Mouse (Mus musculus) embryonic fibroblast, embryonic 13.5 days (primary cell): Measurements from ENCODE around the gene Smg9.

Experiments
- CTCF ChIP-seq: IDR thresholded peaks from 2 replicates; pipeline ENCODE4 v1.5.1; 2011; ENCODE audit warnings: mild to moderate bottlenecking, control low read depth, low read length, moderate library complexity, borderline replicate concordance; ENCODE audit not compliant: insufficient read depth
- POLR2A ChIP-seq: IDR thresholded peaks from 2 replicates; pipeline ENCODE4 v1.6.1; 2011; ENCODE audit warnings: low read depth, mild to moderate bottlenecking, control low read depth, low read length, moderate library complexity

DNA sequence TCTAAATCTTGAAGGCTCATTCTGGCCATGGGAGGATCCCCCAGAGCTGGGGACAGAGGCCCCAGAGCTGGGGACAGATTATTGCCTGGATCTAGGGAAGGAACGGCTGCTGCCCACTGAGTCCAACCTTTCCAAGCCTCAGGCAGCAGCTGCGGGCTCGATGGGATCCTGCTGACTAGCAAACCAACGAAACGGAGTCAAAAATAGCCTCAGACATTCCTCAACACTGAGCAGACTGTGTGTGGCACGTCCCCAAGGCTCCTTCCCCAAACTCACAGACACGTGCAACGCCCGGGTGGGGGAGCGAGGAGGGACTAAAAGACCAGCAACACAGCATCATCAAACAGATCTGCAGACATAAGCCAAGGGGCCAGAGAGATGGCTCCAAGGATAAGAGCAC is 38.6 kb downstream of the Smg9 start:
- no peak for TF ChIP-seq POLR2A
- TF ChIP-seq CTCF = no peak
